Mouse (Mus musculus): ENCODE results near the gene D430041D05Rik. TPM values are rescaled to one million over a fixed set of nuclear protein-coding genes. Genes with fewer than 3 reads are reported as not detected.

The D430041D05Rik gene
- polyA plus RNA-seq (2017; shearing (Covaris generic)) = under 1 TPM in 1 of 3 experiments, not detected in 2; 0.17 TPM

- no peak for ATAC-seq
These were observed at the start of gene D430041D05Rik for GRCm38 (mm10) chr2:104410963-104411545. Gene D430041D05Rik (minus strand): TSS chr2:104411013.

GRCm38 (mm10) chr2:104460021-104460420, 49.2 kb upstream of the D430041D05Rik start:
- ATAC-seq = no peak

GRCm38 (mm10) chr2:104458569-104459332, 47.9 kb upstream of the D430041D05Rik start:
- peak; percentile 76 for ATAC-seq

GRCm38 (mm10) chr2:104457106-104457505, 46.3 kb upstream of the D430041D05Rik start:
- no peak for ATAC-seq

- ATAC-seq = no peak
These were observed 39.9 kb upstream of the D430041D05Rik start for GRCm38 (mm10) chr2:104450685-104451084.

- no peak for ATAC-seq
These were observed 38.4 kb upstream of the D430041D05Rik start for GRCm38 (mm10) chr2:104449191-104449590.

- ATAC-seq = no peak
These were observed 37.4 kb upstream of the D430041D05Rik start for GRCm38 (mm10) chr2:104448201-104448600.

GRCm38 (mm10) chr2:104446016-104446415, 35.2 kb upstream of the D430041D05Rik start:
- no peak for ATAC-seq

GRCm38 (mm10) chr2:104444776-104445175, 34.0 kb upstream of the D430041D05Rik start:
- ATAC-seq = peak; percentile 98

GRCm38 (mm10) chr2:104442341-104442740, 31.5 kb upstream of the D430041D05Rik start:
- no peak for ATAC-seq

GRCm38 (mm10) chr2:104436226-104436625, 25.4 kb upstream of the D430041D05Rik start:
- ATAC-seq = no peak

- ATAC-seq = no peak
These were observed 20.3 kb upstream of the D430041D05Rik start for GRCm38 (mm10) chr2:104431067-104431466.

- ATAC-seq = no peak
These were observed 19.8 kb upstream of the D430041D05Rik start for GRCm38 (mm10) chr2:104430566-104430965.

- ATAC-seq = no peak
These were observed 15.3 kb upstream of the D430041D05Rik start for GRCm38 (mm10) chr2:104426112-104426511.

GRCm38 (mm10) chr2:104422230-104422629, 11.4 kb upstream of the D430041D05Rik start:
- peak; percentile 52 for ATAC-seq

- no peak for ATAC-seq
These were observed 10.0 kb upstream of the D430041D05Rik start for GRCm38 (mm10) chr2:104420805-104421204.

- ATAC-seq = no peak
These were observed 9.2 kb upstream of the D430041D05Rik start for GRCm38 (mm10) chr2:104419999-104420398.

- no peak for ATAC-seq
These were observed 8.6 kb upstream of the D430041D05Rik start for GRCm38 (mm10) chr2:104419411-104419810.

GRCm38 (mm10) chr2:104413011-104413410, 2.2 kb upstream of the D430041D05Rik start:
- ATAC-seq = no peak

GRCm38 (mm10) chr2:104412496-104412895, 1.7 kb upstream of the D430041D05Rik start:
- no peak for ATAC-seq

- no peak for ATAC-seq
These were observed 993 bp upstream of the D430041D05Rik start for GRCm38 (mm10) chr2:104411806-104412205.

- no peak for ATAC-seq
These were observed 677 bp downstream of the D430041D05Rik start for GRCm38 (mm10) chr2:104409851-104410821.

- ATAC-seq = no peak
These were observed 2.5 kb downstream of the D430041D05Rik start for GRCm38 (mm10) chr2:104408351-104408750.

All from inflammation-experienced regulatory T-cells, adult 6 months (primary cell).